Mouse (Mus musculus) heart, postnatal 0 days (tissue): ENCODE measurements around the gene Mrpl22. TPM values are rescaled to one million over a fixed set of nuclear protein-coding genes. Genes with fewer than 3 reads are reported as not detected.

Experiments
- ATAC-seq: fragments of 200-750 bp; cut with Nextera tagmentation; 2 replicates; pipeline ENCODE4 v1.8.0; 2017; ENCODE audit warnings: low read depth, moderate number of reproducible peaks, moderate library complexity; ENCODE audit not compliant: insufficient read depth
- DNase-seq: peaks from one replicate; pipeline ENCODE4 v3.0.0-alpha.2; 2016; ENCODE audit warnings: low spot score
- H3K27ac ChIP-seq: fragments of 300-500 bp; sonication (generic); 2 replicates; pipeline ENCODE4 v1.5.1; 2014; ENCODE audit warnings: low read depth, mild to moderate bottlenecking
- H3K27me3 ChIP-seq: fragments of 300-500 bp; sonication (generic); 2 replicates; pipeline ENCODE4 v1.6.1; 2014; ENCODE audit warnings: low read length, mixed read lengths; ENCODE audit not compliant: control insufficient read depth, insufficient read depth
- H3K36me3 ChIP-seq: fragments of 300-500 bp; sonication (generic); replicated peaks from 2 replicates; pipeline ENCODE4 v1.6.1; 2014; ENCODE audit warnings: low read length, mixed read lengths; ENCODE audit not compliant: control insufficient read depth, insufficient read depth
- H3K4me1 ChIP-seq: fragments of 300-500 bp; sonication (generic); 2 replicates; pipeline ENCODE4 v1.6.1; 2014; ENCODE audit warnings: antibody characterized with exemption; ENCODE audit not compliant: control insufficient read depth, insufficient read depth
- H3K4me2 ChIP-seq: fragments of 300-500 bp; sonication (generic); 2 replicates; pipeline ENCODE4 v1.6.1; 2014; ENCODE audit warnings: low read depth, mild to moderate bottlenecking, low read length, moderate library complexity
- H3K4me3 ChIP-seq: fragments of 300-500 bp; sonication (generic); 2 replicates; pipeline ENCODE4 v1.5.1; 2014; ENCODE audit warnings: low read depth, low read length
- H3K9ac ChIP-seq: fragments of 300-500 bp; sonication (generic); replicated peaks from 2 replicates; pipeline ENCODE4 v1.6.1; 2014; ENCODE audit warnings: low read depth, low read length, mixed read lengths
- H3K9me3 ChIP-seq: fragments of 300-500 bp; sonication (generic); replicated peaks from 2 replicates; pipeline ENCODE4 v1.6.1; 2016; ENCODE audit warnings: low read length; ENCODE audit not compliant: control insufficient read depth
- CTCF ChIP-seq: IDR thresholded peaks from 2 replicates; pipeline ENCODE4 v1.5.1; 2016; ENCODE audit warnings: antibody characterized with exemption, control low read depth, low read depth
- EP300 ChIP-seq: IDR thresholded peaks from 2 replicates; pipeline ENCODE4 v1.6.1; 2016; ENCODE audit warnings: antibody characterized with exemption, low read depth
- WGBS: fragments of 180-500 bp; shearing (Covaris S2); extraction: QIAGEN DNeasy Blood & Tissue Kit; methylation state at CpG from one replicate; pipeline ENCODE4 v1.1.7; 2014; 5-methylcytosine and 5-hydroxymethylcytosine counted together
- polyA plus RNA-seq: library from polyadenylated mRNA; unstranded; fragments of >200 nt; fragmentation: Nextera tagmentation; extraction: Ambion mirVana; gene quantifications from 2 replicates; pipeline ENCODE4 v1.2.1, GENCODE M21; 2015
- total RNA-seq: library from RNA; depleted of rRNA; stranded (reverse); fragments of >200 nt; gene quantifications from 2 replicates; pipeline ENCODE4 v1.2.3, GENCODE M21; 2014; ENCODE audit warnings: low replicate concordance

Mrpl22 gene
- total and polyA plus RNA-seq, 2 experiments from 2014 or later: 58.4 to 124 TPM

DNA sequence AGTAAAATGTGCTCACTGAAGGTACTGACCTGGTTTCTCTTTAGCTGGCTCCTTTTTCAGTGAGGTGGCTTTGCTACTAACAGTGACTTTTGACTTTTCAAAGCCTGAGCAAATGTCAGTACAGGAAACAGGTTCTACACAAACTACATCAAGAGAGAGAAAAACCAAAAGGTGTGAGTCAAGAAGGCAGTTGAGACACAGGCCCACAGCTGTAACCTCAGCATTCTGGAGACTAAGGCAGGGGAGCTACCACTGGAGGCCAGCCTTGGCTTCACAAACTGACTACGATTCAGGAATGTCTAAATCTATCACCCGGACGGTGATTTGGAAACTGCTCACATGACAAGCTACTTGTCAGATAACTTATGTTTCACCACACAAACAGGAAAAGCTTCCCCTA, 32.0 kb upstream of the Mrpl22 start:
- DNase-seq (no peak), ATAC-seq (no peak)
- H3K36me3 ChIP-seq: peaks cover 81% of the 10 kb centered on the region
- no peak overlapping the region for H3K4me2 ChIP-seq
- TF ChIP-seq CTCF (no peak), EP300 (no peak)
- H3K27ac ChIP-seq: peak overlapping the region; percentile 56; the same call in 1 of the 2 replicates
- no peak overlapping the region for H3K4me3 ChIP-seq
- no peaks in the 10 kb centered on the region for H3K27me3 ChIP-seq
- no peaks in the 10 kb centered on the region for H3K9me3 ChIP-seq
- H3K9ac ChIP-seq: no peak overlapping the region
- no peaks in the 10 kb centered on the region for H3K4me1 ChIP-seq
- WGBS: 42% methylated on average over 3 of the region's 3 CpGs

DNA sequence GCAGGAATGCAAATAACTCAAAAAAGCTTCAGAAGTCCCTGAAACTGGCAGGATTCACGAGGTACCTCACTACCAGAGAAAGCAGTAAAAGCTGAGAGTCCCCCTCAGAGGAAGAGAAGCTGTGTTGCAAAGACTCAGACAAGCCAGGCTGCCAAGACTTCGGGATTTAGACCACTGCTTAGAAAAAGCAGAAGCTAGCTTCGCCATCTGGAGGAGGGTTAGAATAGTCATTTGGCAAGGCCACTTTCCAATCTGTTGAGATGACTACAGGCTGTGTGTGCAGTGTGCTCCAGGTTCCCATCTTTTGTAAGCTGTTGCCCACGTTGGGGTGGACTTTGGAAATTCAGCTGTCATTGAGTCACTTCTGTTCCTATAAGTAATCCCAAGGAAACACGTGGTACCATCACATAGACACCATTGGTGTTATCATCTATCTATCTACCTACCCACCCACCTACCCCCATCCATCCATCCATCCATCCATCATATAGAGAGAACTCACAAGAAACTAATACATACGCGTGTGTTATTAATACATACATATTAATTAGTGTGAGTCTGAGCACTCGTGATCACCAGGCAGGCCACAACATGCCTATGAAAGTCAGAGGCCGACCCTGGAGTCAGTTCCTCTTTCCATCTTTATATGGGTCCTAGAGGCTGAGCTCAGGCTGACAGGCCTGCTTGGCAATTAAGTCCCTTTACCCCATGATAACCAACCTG, 27.6 kb upstream of the Mrpl22 start:
- H3K36me3 ChIP-seq: peaks cover 69% of the 10 kb centered on the region
- no peak overlapping the region for H3K4me3 ChIP-seq
- DNase-seq (no peak), ATAC-seq (no peak)
- no peaks in the 10 kb centered on the region for H3K9me3 ChIP-seq
- 89% methylated on average over 9 of the region's 9 CpGs for WGBS
- TF ChIP-seq CTCF: no peak
- no peak for TF ChIP-seq EP300
- H3K9ac ChIP-seq: no peak overlapping the region
- H3K27me3 ChIP-seq: no peaks in the 10 kb centered on the region
- H3K4me2 ChIP-seq: no peak overlapping the region
- no peak overlapping the region for H3K27ac ChIP-seq
- no peaks in the 10 kb centered on the region for H3K4me1 ChIP-seq

DNA sequence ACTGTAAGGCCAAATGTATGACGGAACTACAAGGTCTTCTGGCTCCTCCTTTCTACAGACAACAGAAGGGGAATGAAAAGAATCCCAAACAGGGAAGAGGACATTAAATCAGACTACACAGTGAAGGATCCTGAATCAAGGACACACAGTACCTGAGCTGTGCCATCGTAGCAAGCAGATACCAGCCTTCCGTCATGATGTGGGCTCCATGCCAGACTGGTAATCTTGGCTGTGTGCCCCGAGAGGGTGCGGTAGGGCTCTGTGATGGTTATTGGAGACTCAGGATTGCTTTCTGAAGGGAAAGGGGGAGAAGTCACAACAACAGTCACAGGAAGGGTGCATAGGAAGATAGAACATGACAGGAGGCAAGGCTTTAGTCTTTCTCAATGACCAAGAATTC, 25.2 kb upstream of the Mrpl22 start:
- no peak overlapping the region for H3K4me3 ChIP-seq
- peak; percentile 33 for DNase-seq
- H3K36me3 ChIP-seq: peaks cover 76% of the 10 kb centered on the region
- peak; percentile 75 for ATAC-seq
- peak overlapping the region; percentile 40; the same call in 1 of the 2 replicates for H3K27ac ChIP-seq
- no peak overlapping the region for H3K4me2 ChIP-seq
- WGBS: 32% methylated on average over 5 of the region's 5 CpGs
- no peaks in the 10 kb centered on the region for H3K27me3 ChIP-seq
- no peak overlapping the region for H3K9ac ChIP-seq
- H3K9me3 ChIP-seq: no peaks in the 10 kb centered on the region
- H3K4me1 ChIP-seq: no peaks in the 10 kb centered on the region
- no peak for TF ChIP-seq CTCF
- no peak for TF ChIP-seq EP300

DNA sequence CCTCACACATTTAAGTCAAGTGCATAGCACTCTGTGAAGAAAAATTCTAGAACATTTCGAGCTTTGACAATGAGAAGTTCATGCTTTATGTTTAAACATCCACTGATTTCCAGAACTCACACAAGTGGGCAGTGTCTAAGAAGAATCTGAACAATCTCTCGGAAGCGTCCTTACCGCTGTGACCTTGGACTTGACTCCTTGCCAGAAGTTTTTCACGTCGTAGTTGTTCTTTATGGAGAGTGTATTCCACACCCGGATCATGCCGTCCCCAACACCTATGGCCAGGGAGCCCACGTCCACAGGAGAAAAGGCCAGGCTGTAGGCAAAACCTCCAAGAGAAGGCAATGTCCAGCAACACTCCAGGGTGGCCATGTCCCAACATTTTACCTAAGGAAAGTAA, 16.0 kb upstream of the Mrpl22 start:
- Histone ChIP-seq H3K4me2 (no peak overlapping the region), H3K27ac (no peak overlapping the region), H3K4me3 (no peak overlapping the region), H3K36me3 (peaks cover 71% of the 10 kb centered on the region), H3K9me3 (no peaks in the 10 kb centered on the region), H3K4me1 (no peaks in the 10 kb centered on the region), H3K9ac (no peak overlapping the region), H3K27me3 (no peaks in the 10 kb centered on the region)
- no peak for TF ChIP-seq EP300
- no peak for TF ChIP-seq CTCF
- 49% methylated on average over 9 of the region's 9 CpGs for WGBS
- no peak for ATAC-seq
- no peak for DNase-seq

DNA sequence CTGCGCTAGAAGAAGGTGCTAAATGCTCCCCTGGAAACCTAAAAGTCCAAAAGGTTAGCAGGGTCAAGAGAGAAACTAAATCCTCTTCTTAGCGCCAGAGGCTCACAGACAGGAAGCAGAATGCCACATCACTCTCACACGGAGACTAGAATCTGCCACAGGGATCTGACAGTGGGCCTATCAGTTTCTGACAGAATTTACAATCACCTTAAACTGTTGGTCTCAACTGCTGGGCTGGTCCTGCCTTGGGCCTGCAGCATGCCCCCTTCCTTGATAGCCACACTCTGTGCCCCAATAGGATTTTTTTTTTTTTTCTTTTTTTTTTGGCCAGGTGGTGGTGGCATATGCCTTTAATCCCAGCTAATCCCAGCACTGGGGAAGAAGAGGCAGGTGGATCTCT, 14.6 kb upstream of the Mrpl22 start:
- H3K9ac ChIP-seq: no peak overlapping the region
- H3K27ac ChIP-seq: no peak overlapping the region
- peaks cover 77% of the 10 kb centered on the region for H3K36me3 ChIP-seq
- H3K4me2 ChIP-seq: no peak overlapping the region
- 69% methylated on average over 3 of the region's 3 CpGs for WGBS
- DNase-seq (no peak), ATAC-seq (no peak)
- no peak overlapping the region for H3K4me3 ChIP-seq
- H3K27me3 ChIP-seq: no peaks in the 10 kb centered on the region
- H3K9me3 ChIP-seq: no peaks in the 10 kb centered on the region
- TF ChIP-seq EP300 (no peak), CTCF (no peak)
- H3K4me1 ChIP-seq: no peaks in the 10 kb centered on the region

DNA sequence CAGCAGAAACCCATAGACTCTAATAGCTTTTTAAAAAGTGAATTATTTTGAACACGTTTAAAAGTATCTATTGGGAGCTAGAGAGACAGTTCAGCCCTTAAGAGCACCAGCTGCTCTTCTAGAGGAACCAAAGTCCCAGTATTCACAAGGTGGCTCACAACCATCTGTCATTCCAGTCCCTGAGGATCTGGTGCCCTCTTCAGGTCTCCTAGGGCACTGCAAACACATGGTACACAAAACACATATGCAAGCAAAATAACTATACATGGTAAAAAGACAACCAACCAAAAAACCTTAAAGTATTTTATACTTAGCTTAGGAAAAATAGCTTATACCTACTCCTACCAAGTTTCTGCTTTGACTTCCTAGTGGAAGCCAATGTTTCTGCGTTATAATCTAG, 6.4 kb upstream of the Mrpl22 start:
- no peaks in the 10 kb centered on the region for H3K27me3 ChIP-seq
- WGBS: 96% methylated on average over 2 of the region's 2 CpGs

More for the DNA sequence above, 6.4 kb upstream of the Mrpl22 start:
- no peak overlapping the region for H3K27ac ChIP-seq
- H3K4me2 ChIP-seq: no peak overlapping the region
- peaks cover 57% of the 10 kb centered on the region for H3K36me3 ChIP-seq
- H3K9ac ChIP-seq: no peak overlapping the region
- no peak overlapping the region for H3K4me3 ChIP-seq
- DNase-seq (no peak), ATAC-seq (no peak)
- TF ChIP-seq CTCF: no peak; the same call in 1 of the 2 replicates
- no peaks in the 10 kb centered on the region for H3K9me3 ChIP-seq
- no peaks in the 10 kb centered on the region for H3K4me1 ChIP-seq
